Mouse (Mus musculus) limb, embryonic 14.5 days (tissue): ENCODE results near the gene Angpt4. TPM values are rescaled to one million over a fixed set of nuclear protein-coding genes. Genes with fewer than 3 reads are reported as not detected.
A peak's percentile ranks its signal among the peaks of the same experiment; 100 is the strongest.

Source experiments
- ATAC-seq: fragments of 200-750 bp; cut with Nextera tagmentation; 2 replicates; pipeline ENCODE4 v1.8.0; 2017; ENCODE audit warnings: low read depth, moderate number of reproducible peaks, moderate TSS enrichment; ENCODE audit not compliant: low FRiP score
- DNase-seq: peaks from one replicate; pipeline ENCODE4 v3.0.0-alpha.2; 2015; ENCODE audit warnings: low spot score
- H3K27ac ChIP-seq: fragments of 300-500 bp; sonication (generic); replicated peaks from 2 replicates; pipeline ENCODE4 v1.5.1; 2014; ENCODE audit warnings: low read depth, mild to moderate bottlenecking, low read length, moderate library complexity, mixed read lengths
- H3K27me3 ChIP-seq: fragments of 300-500 bp; sonication (generic); 2 replicates; pipeline ENCODE4 v1.6.1; 2014; ENCODE audit warnings: low read length, mixed read lengths; ENCODE audit not compliant: control insufficient read depth, insufficient read depth
- H3K36me3 ChIP-seq: fragments of 300-500 bp; sonication (generic); 2 replicates; pipeline ENCODE4 v1.6.1; 2014; ENCODE audit warnings: mild to moderate bottlenecking, low read length, moderate library complexity, mixed read lengths; ENCODE audit not compliant: control insufficient read depth, insufficient read depth
- H3K4me1 ChIP-seq: fragments of 300-500 bp; sonication (generic); 2 replicates; pipeline ENCODE4 v1.6.1; 2014; ENCODE audit warnings: antibody characterized with exemption, low read length, mixed read lengths; ENCODE audit not compliant: control insufficient read depth, insufficient read depth
- H3K4me2 ChIP-seq: fragments of 300-500 bp; sonication (generic); replicated peaks from 2 replicates; pipeline ENCODE4 v1.6.1; 2014; ENCODE audit warnings: low read depth, mild to moderate bottlenecking, low read length, moderate library complexity; ENCODE audit not compliant: severe bottlenecking
- H3K4me3 ChIP-seq: fragments of 300-500 bp; sonication (generic); replicated peaks from 2 replicates; pipeline ENCODE4 v1.5.1; 2014; ENCODE audit warnings: low read length
- H3K9ac ChIP-seq: fragments of 300-500 bp; sonication (generic); 2 replicates; pipeline ENCODE4 v1.6.1; 2014; ENCODE audit warnings: mild to moderate bottlenecking, low read depth, low read length, moderate library complexity; ENCODE audit not compliant: severe bottlenecking
- H3K9me3 ChIP-seq: fragments of 300-500 bp; sonication (generic); 2 replicates; pipeline ENCODE4 v1.6.1; 2016; ENCODE audit warnings: low read length; ENCODE audit not compliant: control insufficient read depth
- POLR2A ChIP-seq: fragments of 200-500 bp; IDR thresholded peaks from 2 replicates; pipeline ENCODE4 v1.8.0; 2012; ENCODE audit warnings: inconsistent platforms, mild to moderate bottlenecking, moderate library complexity, borderline replicate concordance; ENCODE audit not compliant: insufficient read depth, insufficient read length; ENCODE audit errors: extremely low read depth
- whole genome bisulfite sequencing: fragments of 180-500 bp; shearing (Covaris S2); extraction: QIAGEN DNeasy Blood & Tissue Kit; methylation state at CpG from one replicate; pipeline ENCODE4 v1.1.7; 2014; 5-methylcytosine and 5-hydroxymethylcytosine counted together
- polyA plus RNA-seq, 2 experiments: library from polyadenylated mRNA; depleted of rRNA in 1 of 2; stranded (reverse) in 1 of 2; unstranded in 1 of 2; fragments of >200 nt; fragmentation: Nextera tagmentation in 1 of 2; extraction: Ambion mirVana in 1 of 2; gene quantifications; 2 replicates each; pipeline versions ENCODE4 v1.2.1 to v1.2.3; 2012 to 2014

The Angpt4 gene
- polyA plus RNA-seq, 2 experiments, result 0.36 to 0.59 TPM

- no peak for ATAC-seq
- no peak for TF ChIP-seq POLR2A
- Histone ChIP-seq H3K36me3 (peaks cover 15% of the 10 kb centered on the region), H3K27ac (no peak overlapping the region), H3K9ac (no peak overlapping the region), H3K4me3 (no peak overlapping the region), H3K4me2 (no peak overlapping the region), H3K9me3 (no peaks in the 10 kb centered on the region), H3K27me3 (no peaks in the 10 kb centered on the region), H3K4me1 (peaks cover 35% of the 10 kb centered on the region)
- WGBS, result 77% methylated on average over 2 of the region's 2 CpGs
- DNase-seq, result no peak
Observed at GRCm38 (mm10) chr2:151967792-151968191, 56.8 kb downstream of the Angpt4 start.

- no peak overlapping the region for H3K4me3 ChIP-seq
- H3K9ac ChIP-seq, result no peak overlapping the region
- no peak overlapping the region for H3K27ac ChIP-seq
- TF ChIP-seq POLR2A, result no peak
- 85% methylated on average over 8 of the region's 8 CpGs for WGBS
- peaks cover 15% of the 10 kb centered on the region for H3K36me3 ChIP-seq
- DNase-seq, result no peak
- no peaks in the 10 kb centered on the region for H3K9me3 ChIP-seq
- H3K4me2 ChIP-seq, result no peak overlapping the region
- no peak for ATAC-seq
- no peaks in the 10 kb centered on the region for H3K27me3 ChIP-seq
- H3K4me1 ChIP-seq, result peaks cover 32% of the 10 kb centered on the region
Observed at GRCm38 (mm10) chr2:151968451-151968850, 57.4 kb downstream of the Angpt4 start.

- no peak for TF ChIP-seq POLR2A
- Histone ChIP-seq H3K9ac (no peak overlapping the region), H3K4me1 (peaks cover 35% of the 10 kb centered on the region), H3K4me2 (no peak overlapping the region), H3K9me3 (no peaks in the 10 kb centered on the region), H3K36me3 (peaks cover 15% of the 10 kb centered on the region), H3K27me3 (peaks cover 4% of the 10 kb centered on the region; the same call in 1 of the 2 replicates), H3K27ac (no peak overlapping the region), H3K4me3 (no peak overlapping the region)
- DNase-seq (no peak), ATAC-seq (no peak)
- 90% methylated on average over 7 of the region's 7 CpGs for WGBS
Observed at GRCm38 (mm10) chr2:151968986-151969385, 58.0 kb downstream of the Angpt4 start.

GRCm38 (mm10) chr2:151969396-151969795 lies 58.4 kb downstream of the Angpt4 start:
- WGBS, result 92% methylated on average over 6 of the region's 6 CpGs
- no peak overlapping the region for H3K4me3 ChIP-seq
- TF ChIP-seq POLR2A, result no peak
- DNase-seq (no peak), ATAC-seq (no peak)
- no peak overlapping the region for H3K27ac ChIP-seq
- peaks cover 8% of the 10 kb centered on the region; the same call in 1 of the 2 replicates for H3K27me3 ChIP-seq
- peaks cover 15% of the 10 kb centered on the region for H3K36me3 ChIP-seq
- no peaks in the 10 kb centered on the region for H3K9me3 ChIP-seq
- H3K4me2 ChIP-seq, result 0 out of 2 replicates have a peak overlapping the region, but pooled peaks have one; percentile 4
- H3K9ac ChIP-seq, result no peak overlapping the region
- peaks cover 31% of the 10 kb centered on the region for H3K4me1 ChIP-seq

GRCm38 (mm10) chr2:151970191-151971172 lies 59.5 kb downstream of the Angpt4 start:
- Histone ChIP-seq H3K27me3 (peaks cover 10% of the 10 kb centered on the region; the same call in 1 of the 2 replicates), H3K4me3 (peak overlapping the region; percentile 39), H3K4me2 (peak overlapping the region; percentile 69), H3K27ac (peak overlapping the region; percentile 58; the same call in 1 of the 2 replicates), H3K36me3 (peaks cover 15% of the 10 kb centered on the region), H3K9me3 (no peaks in the 10 kb centered on the region), H3K4me1 (peaks cover 27% of the 10 kb centered on the region), H3K9ac (peak overlapping the region; percentile 65)
- ATAC-seq, result peak; percentile 94
- peak; percentile 91; the same call in 1 of the 2 replicates for TF ChIP-seq POLR2A
- peak; percentile 93 for DNase-seq
- WGBS, result 49% methylated on average over 49 of the region's 53 CpGs
